22 mouse cellular contexts compared by ENCODE assay signal in genomic region chr6:78537476-78537875, GRCm38 (mm10).
DNase-seq lines count a peak whose midpoint lies in the region; ATAC-seq and TF ChIP-seq lines count a peak whose summit lies in the region.
"Had no signal": no experiment of that assay in that cellular context is flagged by ENCODE, and none has a peak within 500 bp of the region (broad histone marks: within the 10 kb centered on the region; RNA-seq: fewer than 3 reads in every experiment).

No protein-coding gene starts in this region.

- H3K27ac ChIP-seq in forebrain, embryonic 16.5 days (ENCODE audit: low read length), result no peak overlapping the region
- H3K27ac ChIP-seq in forebrain, embryonic 14.5 days (ENCODE audit: low read depth, low read length), result no peak overlapping the region
- H3K27ac ChIP-seq in forebrain, postnatal 0 days (ENCODE audit: low read depth, low read length), result no peak overlapping the region
- H3K27ac ChIP-seq in forebrain, embryonic 15.5 days (replicated peaks), result no peak overlapping the region
- H3K27ac ChIP-seq in midbrain, embryonic 16.5 days (ENCODE audit: low read length), result no peak overlapping the region
- H3K27ac ChIP-seq in midbrain, embryonic 13.5 days, result no peak overlapping the region
- no peak overlapping the region for H3K27ac ChIP-seq in midbrain, postnatal 0 days (ENCODE audit: low read depth, low read length)
- no peak overlapping the region for H3K27ac ChIP-seq in midbrain, embryonic 11.5 days (ENCODE audit: low read depth, low read length)

- ATAC-seq in forebrain, embryonic 16.5 days, result peak; percentile 28; the same call in 1 of the 2 replicates
- no peak for ATAC-seq in forebrain, embryonic 14.5 days
- ATAC-seq in forebrain, postnatal 0 days, result peak; percentile 74; the same call in 1 of the 2 replicates
- ATAC-seq in forebrain, embryonic 15.5 days (replicated peaks), result no peak
- peak; percentile 68; the same call in 1 of the 2 replicates for ATAC-seq in midbrain, embryonic 16.5 days
- no peak for ATAC-seq in midbrain, embryonic 13.5 days
- ATAC-seq in midbrain, postnatal 0 days (ENCODE audit: low FRiP score), result 0 out of 2 replicates have a peak, but pooled peaks have one; percentile 52
- ATAC-seq in midbrain, embryonic 11.5 days (ENCODE audit: low FRiP score), result no peak
- ATAC-seq: activated CD4-positive, CD25-positive, alpha-beta regulatory T cell, adult 4 months; CD4-positive, CD25-positive, alpha-beta regulatory T cell, adult 4 months; Patski had no signal

- H3K4me1 ChIP-seq in forebrain, embryonic 16.5 days (replicated peaks; ENCODE audit: control insufficient read depth, insufficient read depth, low read length), result no peaks in the 10 kb centered on the region
- H3K4me1 ChIP-seq in forebrain, embryonic 14.5 days (ENCODE audit: control insufficient read depth, insufficient read depth, low read length), result no peaks in the 10 kb centered on the region
- no peaks in the 10 kb centered on the region for H3K4me1 ChIP-seq in forebrain, postnatal 0 days (ENCODE audit: insufficient read depth)
- H3K4me1 ChIP-seq in forebrain, embryonic 15.5 days, result no peaks in the 10 kb centered on the region
- no peaks in the 10 kb centered on the region for H3K4me1 ChIP-seq in midbrain, embryonic 16.5 days (ENCODE audit: control insufficient read depth, insufficient read depth, low read length)
- H3K4me1 ChIP-seq in midbrain, embryonic 13.5 days (replicated peaks), result no peaks in the 10 kb centered on the region
- no peaks in the 10 kb centered on the region for H3K4me1 ChIP-seq in midbrain, postnatal 0 days (ENCODE audit: insufficient read depth, low read length)
- no peaks in the 10 kb centered on the region for H3K4me1 ChIP-seq in midbrain, embryonic 11.5 days (ENCODE audit: control insufficient read depth, insufficient read depth, low read length)

- TF ChIP-seq CTCF in forebrain, postnatal 0 days (IDR thresholded peaks at IDR 0.05; ENCODE audit: low read depth), result no peak
- TF ChIP-seq CTCF in midbrain, postnatal 0 days (IDR thresholded peaks at IDR 0.05), result no peak

- no peaks in the 10 kb centered on the region for H3K27me3 ChIP-seq in forebrain, embryonic 16.5 days (replicated peaks; ENCODE audit: control insufficient read depth, insufficient read depth, low read length)
- H3K27me3 ChIP-seq in forebrain, embryonic 14.5 days (replicated peaks; ENCODE audit: control insufficient read depth, insufficient read depth, low read length), result no peaks in the 10 kb centered on the region
- no peaks in the 10 kb centered on the region for H3K27me3 ChIP-seq in forebrain, postnatal 0 days (ENCODE audit: insufficient read depth, low read length)
- H3K27me3 ChIP-seq in forebrain, embryonic 15.5 days, result no peaks in the 10 kb centered on the region
- H3K27me3 ChIP-seq in midbrain, embryonic 16.5 days (ENCODE audit: control insufficient read depth, insufficient read depth, low read depth, low read length), result no peaks in the 10 kb centered on the region
- H3K27me3 ChIP-seq in midbrain, embryonic 13.5 days, result no peaks in the 10 kb centered on the region
- no peaks in the 10 kb centered on the region for H3K27me3 ChIP-seq in midbrain, postnatal 0 days (ENCODE audit: insufficient read depth, low read length)
- no peaks in the 10 kb centered on the region for H3K27me3 ChIP-seq in midbrain, embryonic 11.5 days (ENCODE audit: control insufficient read depth, insufficient read depth, low read length)
- H3K27me3 ChIP-seq: CH12.LX, Patski had no signal

- H3K36me3 ChIP-seq in forebrain, embryonic 16.5 days (ENCODE audit: control insufficient read depth, insufficient read depth), result no peaks in the 10 kb centered on the region
- no peaks in the 10 kb centered on the region for H3K36me3 ChIP-seq in forebrain, embryonic 14.5 days (ENCODE audit: control insufficient read depth, insufficient read depth, low read length)
- no peaks in the 10 kb centered on the region for H3K36me3 ChIP-seq in forebrain, postnatal 0 days (ENCODE audit: insufficient read depth)
- H3K36me3 ChIP-seq in forebrain, embryonic 15.5 days, result no peaks in the 10 kb centered on the region
- H3K36me3 ChIP-seq in midbrain, embryonic 16.5 days (ENCODE audit: control insufficient read depth, insufficient read depth, low read length), result no peaks in the 10 kb centered on the region
- no peaks in the 10 kb centered on the region for H3K36me3 ChIP-seq in midbrain, embryonic 13.5 days
- no peaks in the 10 kb centered on the region for H3K36me3 ChIP-seq in midbrain, postnatal 0 days (ENCODE audit: insufficient read depth, low read length)
- no peaks in the 10 kb centered on the region for H3K36me3 ChIP-seq in midbrain, embryonic 11.5 days (ENCODE audit: control insufficient read depth, insufficient read depth, low read length)
- H3K36me3 ChIP-seq: G1E had no signal

- no peak for DNase-seq in forebrain, embryonic 14.5 days (ENCODE audit: low spot score)
- DNase-seq in forebrain, postnatal 0 days, result no peak
- DNase-seq in midbrain, postnatal 0 days (ENCODE audit: low spot score), result no peak
- DNase-seq in midbrain, embryonic 11.5 days (ENCODE audit: low spot score, missing footprints), result no peak
- DNase-seq: adrenal gland, adult 2 months; adrenal gland, adult 8-10 months; adrenal gland, postnatal 10 days; adrenal gland, postnatal 14 days; adrenal gland, postnatal 25 days; adrenal gland, postnatal 36 days; B cell, adult 2 months; cerebellum, adult 11 months; cerebellum, adult 11-12 months had no signal

- 93% methylated on average over 1 of the region's 1 CpGs for WGBS in forebrain, embryonic 16.5 days
- 95% methylated on average over 1 of the region's 1 CpGs for WGBS in forebrain, embryonic 14.5 days
- WGBS in forebrain, postnatal 0 days, result 80% methylated on average over 1 of the region's 1 CpGs
- WGBS in forebrain, embryonic 15.5 days, result 87% methylated on average over 1 of the region's 1 CpGs
- WGBS in midbrain, embryonic 16.5 days, result 84% methylated on average over 1 of the region's 1 CpGs
- WGBS in midbrain, embryonic 13.5 days, result 92% methylated on average over 1 of the region's 1 CpGs
- 86% methylated on average over 1 of the region's 1 CpGs for whole genome bisulfite sequencing in midbrain, postnatal 0 days
- WGBS in midbrain, embryonic 11.5 days, result 97% methylated on average over 1 of the region's 1 CpGs

- H3K4me2 ChIP-seq in forebrain, embryonic 16.5 days (ENCODE audit: low read length), result no peak overlapping the region
- H3K4me2 ChIP-seq in forebrain, embryonic 14.5 days (ENCODE audit: low read length), result no peak overlapping the region
- H3K4me2 ChIP-seq in forebrain, postnatal 0 days (ENCODE audit: low read depth), result no peak overlapping the region
- H3K4me2 ChIP-seq in forebrain, embryonic 15.5 days (replicated peaks), result no peak overlapping the region
- H3K4me2 ChIP-seq in midbrain, embryonic 16.5 days (ENCODE audit: low read length), result no peak overlapping the region
- H3K4me2 ChIP-seq in midbrain, embryonic 13.5 days (replicated peaks), result no peak overlapping the region
- no peak overlapping the region for H3K4me2 ChIP-seq in midbrain, postnatal 0 days (ENCODE audit: low read depth, low read length, poor library complexity, severe bottlenecking)
- no peak overlapping the region for H3K4me2 ChIP-seq in midbrain, embryonic 11.5 days

- H3K4me3 ChIP-seq in forebrain, embryonic 16.5 days (replicated peaks; ENCODE audit: low read length), result no peak overlapping the region
- H3K4me3 ChIP-seq in forebrain, embryonic 14.5 days (ENCODE audit: low read depth, low read length), result no peak overlapping the region
- H3K4me3 ChIP-seq in forebrain, postnatal 0 days (ENCODE audit: low read depth, low read length), result no peak overlapping the region
- no peak overlapping the region for H3K4me3 ChIP-seq in forebrain, embryonic 15.5 days
- no peak overlapping the region for H3K4me3 ChIP-seq in midbrain, embryonic 16.5 days (ENCODE audit: low read depth, low read length)
- no peak overlapping the region for H3K4me3 ChIP-seq in midbrain, embryonic 13.5 days (replicated peaks)
- H3K4me3 ChIP-seq in midbrain, postnatal 0 days (ENCODE audit: low read depth, low read length), result no peak overlapping the region
- no peak overlapping the region for H3K4me3 ChIP-seq in midbrain, embryonic 11.5 days (ENCODE audit: low read depth, low read length)

- H3K9me3 ChIP-seq in forebrain, embryonic 16.5 days (ENCODE audit: control insufficient read depth, low read length), result no peaks in the 10 kb centered on the region
- H3K9me3 ChIP-seq in forebrain, embryonic 14.5 days (replicated peaks; ENCODE audit: control insufficient read depth, low read length), result no peaks in the 10 kb centered on the region
- H3K9me3 ChIP-seq in forebrain, postnatal 0 days (ENCODE audit: low read length), result no peaks in the 10 kb centered on the region
- H3K9me3 ChIP-seq in forebrain, embryonic 15.5 days, result no peaks in the 10 kb centered on the region
- no peaks in the 10 kb centered on the region for H3K9me3 ChIP-seq in midbrain, embryonic 16.5 days (replicated peaks; ENCODE audit: control insufficient read depth, low read length, poor library complexity, severe bottlenecking)
- no peaks in the 10 kb centered on the region for H3K9me3 ChIP-seq in midbrain, embryonic 13.5 days
- no peaks in the 10 kb centered on the region for H3K9me3 ChIP-seq in midbrain, postnatal 0 days (ENCODE audit: low read length)
- H3K9me3 ChIP-seq in midbrain, embryonic 11.5 days (ENCODE audit: control insufficient read depth, low read length), result no peaks in the 10 kb centered on the region
- H3K9me3 ChIP-seq: G1E had no signal

- H3K9ac ChIP-seq in forebrain, embryonic 16.5 days (replicated peaks; ENCODE audit: low read depth, low read length), result no peak overlapping the region
- no peak overlapping the region for H3K9ac ChIP-seq in forebrain, embryonic 14.5 days (ENCODE audit: low read length)
- no peak overlapping the region for H3K9ac ChIP-seq in forebrain, postnatal 0 days
- H3K9ac ChIP-seq in forebrain, embryonic 15.5 days (replicated peaks), result no peak overlapping the region
- H3K9ac ChIP-seq in midbrain, embryonic 16.5 days (ENCODE audit: low read depth, low read length), result no peak overlapping the region
- H3K9ac ChIP-seq in midbrain, embryonic 13.5 days (replicated peaks), result no peak overlapping the region
- no peak overlapping the region for H3K9ac ChIP-seq in midbrain, postnatal 0 days (replicated peaks; ENCODE audit: low read length, poor library complexity, severe bottlenecking)
- H3K9ac ChIP-seq in midbrain, embryonic 11.5 days (ENCODE audit: low read length), result no peak overlapping the region

Comparison
In these comparisons a context has a peak if more than half of its experiments do, and no peak if none do; other contexts are left out.
1. ATAC-seq: peak in forebrain, embryonic 16.5 days (single experiment), forebrain, postnatal 0 days (single experiment), midbrain, embryonic 16.5 days (single experiment) and midbrain, postnatal 0 days (single experiment); none in forebrain, embryonic 14.5 days (single experiment), forebrain, embryonic 15.5 days (single experiment), midbrain, embryonic 13.5 days (single experiment) and midbrain, embryonic 11.5 days (single experiment).